9 mouse cellular contexts compared by ENCODE assay signal in the genomic region with DNA sequence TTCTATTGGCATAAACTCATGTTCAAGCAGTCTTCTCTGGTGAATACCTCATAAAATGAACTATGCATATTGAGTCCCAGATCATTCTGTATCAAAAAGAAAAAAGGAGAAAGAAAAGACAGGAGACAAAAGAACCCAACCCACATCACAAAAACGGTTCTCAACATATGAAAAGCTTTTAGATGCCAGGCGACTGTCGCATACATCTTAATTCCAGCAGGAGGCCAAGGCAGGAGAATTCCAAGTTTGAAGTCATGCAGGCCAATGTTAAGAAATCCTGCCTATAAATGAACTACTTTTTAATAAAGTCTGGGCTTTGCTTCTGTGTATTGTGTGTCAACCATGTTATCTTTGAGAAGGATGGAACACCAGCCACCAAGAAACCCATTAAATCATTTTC. TPM values are rescaled to one million over a fixed set of nuclear protein-coding genes. Genes with fewer than 3 reads are reported as not detected.
DNase-seq lines count a peak whose midpoint lies in the region; ATAC-seq and TF ChIP-seq lines count a peak whose summit lies in the region.
"Had no signal": no experiment of that assay in that cellular context is flagged by ENCODE, and none has a peak within 500 bp of the region (broad histone marks: within the 10 kb centered on the region; RNA-seq: fewer than 3 reads in every experiment).

No protein-coding gene starts in this region.

- DNase-seq in layer of hippocampus, adult 2 months (ENCODE audit: low spot score in 2 of 2): no peak
- DNase-seq in layer of hippocampus, adult 9-10 months (ENCODE audit: low spot score): no peak
- DNase-seq in forebrain, embryonic 11.5 days (ENCODE audit: low spot score): no peak
- DNase-seq in spleen, adult 18-20 months: no peak
- DNase-seq in frontal cortex, postnatal 14 days (ENCODE audit: low spot score in 2 of 2): no peak
- no peak for DNase-seq in thymus, postnatal 36 days

- 2% methylated on average over 3 of the region's 3 CpGs for WGBS in forebrain, embryonic 11.5 days
- WGBS in limb, embryonic 12.5 days: 3% methylated on average over 3 of the region's 3 CpGs
- WGBS in neural tube, embryonic 15.5 days: 5% methylated on average over 3 of the region's 3 CpGs

- H3K4me3 ChIP-seq in layer of hippocampus, adult 2 months: peak overlapping the region; percentile 56
- no peak overlapping the region for H3K4me3 ChIP-seq in forebrain, embryonic 11.5 days (ENCODE audit: low read depth, low read length)
- peak overlapping the region; percentile 31 for H3K4me3 ChIP-seq in limb, embryonic 12.5 days (replicated peaks)
- peak overlapping the region; percentile 40 for H3K4me3 ChIP-seq in neural tube, embryonic 15.5 days (replicated peaks)

- no peaks in the 10 kb centered on the region for H3K36me3 ChIP-seq in forebrain, embryonic 11.5 days (ENCODE audit: control insufficient read depth, insufficient read depth, low read length)
- H3K36me3 ChIP-seq in limb, embryonic 12.5 days: no peaks in the 10 kb centered on the region
- H3K36me3 ChIP-seq in neural tube, embryonic 15.5 days: no peaks in the 10 kb centered on the region

- no peak overlapping the region for H3K9ac ChIP-seq in forebrain, embryonic 11.5 days (ENCODE audit: low read length)
- no peak overlapping the region for H3K9ac ChIP-seq in limb, embryonic 12.5 days (replicated peaks)
- H3K9ac ChIP-seq in neural tube, embryonic 15.5 days (replicated peaks): 0 out of 2 replicates have a peak overlapping the region, but pooled peaks have one; percentile 26

- TF ChIP-seq CTCF in layer of hippocampus, adult 2 months (conservative IDR thresholded peaks at IDR 0.05): no peak

- H3K27ac ChIP-seq in layer of hippocampus, adult 2 months: no peak overlapping the region
- no peak overlapping the region for H3K27ac ChIP-seq in forebrain, embryonic 11.5 days (ENCODE audit: low read depth, low read length)
- no peak overlapping the region for H3K27ac ChIP-seq in limb, embryonic 12.5 days
- H3K27ac ChIP-seq in neural tube, embryonic 15.5 days (replicated peaks): peak overlapping the region; percentile 60
- H3K27ac ChIP-seq: heart, adult 2 months had no signal

- H3K9me3 ChIP-seq in forebrain, embryonic 11.5 days (ENCODE audit: control insufficient read depth, low read length): no peaks in the 10 kb centered on the region
- H3K9me3 ChIP-seq in limb, embryonic 12.5 days: no peaks in the 10 kb centered on the region
- no peaks in the 10 kb centered on the region for H3K9me3 ChIP-seq in neural tube, embryonic 15.5 days (replicated peaks)

- no peaks in the 10 kb centered on the region for H3K4me1 ChIP-seq in forebrain, embryonic 11.5 days (replicated peaks; ENCODE audit: control insufficient read depth, insufficient read depth, low read length)
- H3K4me1 ChIP-seq in limb, embryonic 12.5 days (replicated peaks): 0 out of 2 replicates have a peak, but pooled peaks cover 4% of the 10 kb centered on the region
- 0 out of 2 replicates have a peak, but pooled peaks cover 4% of the 10 kb centered on the region for H3K4me1 ChIP-seq in neural tube, embryonic 15.5 days

- peak overlapping the region; percentile 34; the same call in 1 of the 2 replicates for H3K4me2 ChIP-seq in forebrain, embryonic 11.5 days (ENCODE audit: low read depth, low read length, severe bottlenecking)
- peak overlapping the region; percentile 53 for H3K4me2 ChIP-seq in limb, embryonic 12.5 days
- H3K4me2 ChIP-seq in neural tube, embryonic 15.5 days: peak overlapping the region; percentile 61

- ATAC-seq in forebrain, embryonic 11.5 days (replicated peaks; ENCODE audit: low FRiP score): no peak
- ATAC-seq in limb, embryonic 12.5 days (ENCODE audit: insufficient number of reproducible peaks, insufficient read depth, low FRiP score, low TSS enrichment, low read depth): no peak
- no peak for ATAC-seq in neural tube, embryonic 15.5 days (ENCODE audit: low FRiP score)

- H3K27me3 ChIP-seq in forebrain, embryonic 11.5 days (ENCODE audit: control insufficient read depth, insufficient read depth, low read length): no peaks in the 10 kb centered on the region
- H3K27me3 ChIP-seq in limb, embryonic 12.5 days: no peaks in the 10 kb centered on the region
- 0 out of 2 replicates have a peak, but pooled peaks cover 3% of the 10 kb centered on the region for H3K27me3 ChIP-seq in neural tube, embryonic 15.5 days (replicated peaks)

RNA-seq across cellular contexts. Expression of gene Gm11634, which starts 5.1 kb away (rescaled TPM):
- not detected for total RNA-seq in layer of hippocampus, adult 2 months (2021)
- 0.44 TPM in 1 of 2 replicates, not detected in the other for polyA plus RNA-seq in forebrain, embryonic 11.5 days (2014; fragmentation: Nextera tagmentation; extraction: Ambion mirVana)
- not detected in 2 replicates for polyA plus RNA-seq in limb, embryonic 12.5 days (2016; fragmentation: Nextera tagmentation; extraction: Ambion mirVana)
- not detected in 2 replicates for polyA plus RNA-seq in neural tube, embryonic 15.5 days (2015; fragmentation: Nextera tagmentation; extraction: Ambion mirVana)
- total RNA-seq: heart, adult 2 months had no signal
- polyA plus RNA-seq: heart, adult 2 months had no signal

RNA-seq across cellular contexts. Expression of gene Tmem106a, which starts 22.1 kb away (rescaled TPM):
- 1 to 10 TPM; 2.4 to 4.2 TPM for total RNA-seq in layer of hippocampus, adult 2 months (2021)
- polyA plus RNA-seq in forebrain, embryonic 11.5 days (2014; fragmentation: Nextera tagmentation; extraction: Ambion mirVana): 3.0 and 3.3 TPM in 2 replicates
- 1.4 and 2.9 TPM in 2 replicates for polyA plus RNA-seq in limb, embryonic 12.5 days (2016; fragmentation: Nextera tagmentation; extraction: Ambion mirVana)
- polyA plus RNA-seq in neural tube, embryonic 15.5 days (2015; fragmentation: Nextera tagmentation; extraction: Ambion mirVana): 4.4 and 5.9 TPM in 2 replicates

RNA-seq across cellular contexts. Expression of gene Rdm1, which starts 22.9 kb away (rescaled TPM):
- 1 to 10 TPM; 8.4 to 10.0 TPM for total RNA-seq in layer of hippocampus, adult 2 months (2021)
- 45.6 and 50.7 TPM in 2 replicates for polyA plus RNA-seq in forebrain, embryonic 11.5 days (2014; fragmentation: Nextera tagmentation; extraction: Ambion mirVana)
- 37.0 and 37.8 TPM in 2 replicates for polyA plus RNA-seq in limb, embryonic 12.5 days (2016; fragmentation: Nextera tagmentation; extraction: Ambion mirVana)
- 14.1 and 19.8 TPM in 2 replicates for polyA plus RNA-seq in neural tube, embryonic 15.5 days (2015; fragmentation: Nextera tagmentation; extraction: Ambion mirVana)

RNA-seq across cellular contexts. Expression of gene Nbr1, which starts 52.2 kb away (rescaled TPM):
- 100 to 1,000 TPM; 199 to 221 TPM for total RNA-seq in layer of hippocampus, adult 2 months (2021)
- polyA plus RNA-seq in forebrain, embryonic 11.5 days (2014; fragmentation: Nextera tagmentation; extraction: Ambion mirVana): 96.0 and 97.1 TPM in 2 replicates
- polyA plus RNA-seq in limb, embryonic 12.5 days (2016; fragmentation: Nextera tagmentation; extraction: Ambion mirVana): 81.6 and 83.8 TPM in 2 replicates
- 78.7 and 80.3 TPM in 2 replicates for polyA plus RNA-seq in neural tube, embryonic 15.5 days (2015; fragmentation: Nextera tagmentation; extraction: Ambion mirVana)

RNA-seq across cellular contexts. Expression of gene Brca1, which starts 52.4 kb away (rescaled TPM):
- total RNA-seq in layer of hippocampus, adult 2 months (2021): 1 to 10 TPM; 1.3 TPM
- polyA plus RNA-seq in forebrain, embryonic 11.5 days (2014; fragmentation: Nextera tagmentation; extraction: Ambion mirVana): 27.8 and 32.1 TPM in 2 replicates
- 19.0 and 21.0 TPM in 2 replicates for polyA plus RNA-seq in limb, embryonic 12.5 days (2016; fragmentation: Nextera tagmentation; extraction: Ambion mirVana)
- 1.4 and 4.1 TPM in 2 replicates for polyA plus RNA-seq in neural tube, embryonic 15.5 days (2015; fragmentation: Nextera tagmentation; extraction: Ambion mirVana)
